Mouse (Mus musculus) kidney, embryonic 15.5 days (tissue): ENCODE measurements around the gene Tcam1. TPM values are rescaled to one million over a fixed set of nuclear protein-coding genes. Genes with fewer than 3 reads are reported as not detected.

Experiments used
- ATAC-seq: fragments of 200-750 bp; cut with Nextera tagmentation; replicated peaks from 2 replicates; pipeline ENCODE4 v1.8.0; 2017; ENCODE audit warnings: moderate TSS enrichment; ENCODE audit not compliant: low FRiP score
- H3K27ac ChIP-seq: fragments of 300-500 bp; sonication (generic); 2 replicates; pipeline ENCODE4 v1.5.1; 2015; ENCODE audit warnings: mild to moderate bottlenecking, inconsistent platforms
- H3K27me3 ChIP-seq: fragments of 300-500 bp; sonication (generic); 2 replicates; pipeline ENCODE4 v1.6.1; 2015; ENCODE audit warnings: inconsistent platforms
- H3K36me3 ChIP-seq: fragments of 300-500 bp; sonication (generic); 2 replicates; pipeline ENCODE4 v1.6.1; 2015; ENCODE audit warnings: inconsistent platforms
- H3K4me1 ChIP-seq: fragments of 300-500 bp; sonication (generic); 2 replicates; pipeline ENCODE4 v1.6.1; 2015; ENCODE audit warnings: inconsistent platforms
- H3K4me2 ChIP-seq: fragments of 300-500 bp; sonication (generic); 2 replicates; pipeline ENCODE4 v1.6.1; 2015; ENCODE audit warnings: moderate library complexity, mild to moderate bottlenecking, inconsistent platforms
- H3K4me3 ChIP-seq: fragments of 300-500 bp; sonication (generic); replicated peaks from 2 replicates; pipeline ENCODE4 v1.5.1; 2015; ENCODE audit warnings: mild to moderate bottlenecking, inconsistent platforms
- H3K9ac ChIP-seq: fragments of 300-500 bp; sonication (generic); 2 replicates; pipeline ENCODE4 v1.6.1; 2015; ENCODE audit warnings: mild to moderate bottlenecking, inconsistent platforms
- H3K9me3 ChIP-seq: fragments of 300-500 bp; sonication (generic); replicated peaks from 2 replicates; pipeline ENCODE4 v1.6.1; 2016; ENCODE audit warnings: inconsistent platforms
- WGBS: fragments of 180-500 bp; shearing (Covaris S2); methylation state at CpG from one replicate; pipeline ENCODE4 v1.1.7; 2015; ENCODE audit warnings: mixed read lengths; 5-methylcytosine and 5-hydroxymethylcytosine counted together
- polyA plus RNA-seq: library from polyadenylated mRNA; unstranded; fragments of >200 nt; fragmentation: Nextera tagmentation; extraction: Ambion mirVana; gene quantifications from 2 replicates; pipeline ENCODE4 v1.2.1, GENCODE M21; 2015

The Tcam1 gene
- polyA plus RNA-seq, 1 experiment from 2014 or later: 0.65 TPM

- WGBS: 88% methylated on average over 9 of the region's 9 CpGs
- no peak overlapping the region for H3K4me2 ChIP-seq
Measured at GRCm38 (mm10) chr11:106306758-106307157, 30.3 kb downstream of the Tcam1 start.

DNA sequence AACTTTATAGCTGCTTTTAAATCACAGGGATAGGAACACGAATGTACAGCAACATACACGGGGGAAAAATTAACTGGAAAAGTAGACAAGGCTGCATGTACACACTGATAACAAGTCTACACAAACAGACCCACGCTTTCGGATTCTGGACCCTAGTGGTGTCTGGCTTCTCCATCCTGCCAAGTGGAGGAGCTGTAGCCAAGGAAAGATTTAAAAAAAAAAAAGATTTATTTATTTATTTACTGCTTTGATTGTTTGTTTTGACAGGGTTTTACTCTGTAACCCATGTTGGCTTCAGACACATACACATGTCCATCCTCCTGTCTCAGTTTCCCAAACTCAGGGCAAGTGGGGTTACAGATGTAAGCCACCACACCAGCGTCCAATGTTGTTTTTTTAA lies 31.0 kb downstream of the Tcam1 start:
- WGBS: 41% methylated on average over 5 of the region's 5 CpGs

More at GRCm38 (mm10) chr11:106306758-106307157, 30.3 kb downstream of the Tcam1 start:
- no peak overlapping the region for H3K27ac ChIP-seq
- H3K9ac ChIP-seq: no peak overlapping the region
- H3K27me3 ChIP-seq: no peaks in the 10 kb centered on the region
- H3K36me3 ChIP-seq: no peaks in the 10 kb centered on the region
- peaks cover 24% of the 10 kb centered on the region for H3K4me1 ChIP-seq
- no peak overlapping the region for H3K4me3 ChIP-seq
- no peaks in the 10 kb centered on the region for H3K9me3 ChIP-seq
- no peak for ATAC-seq

GRCm38 (mm10) chr11:106308162-106308561 lies 31.7 kb downstream of the Tcam1 start:
- Histone ChIP-seq H3K9me3 (no peaks in the 10 kb centered on the region), H3K27me3 (no peaks in the 10 kb centered on the region), H3K36me3 (no peaks in the 10 kb centered on the region), H3K4me2 (peak overlapping the region; percentile 32), H3K4me1 (peaks cover 26% of the 10 kb centered on the region), H3K9ac (no peak overlapping the region), H3K27ac (peak overlapping the region; percentile 70), H3K4me3 (no peak overlapping the region)
- 45% methylated on average over 11 of the region's 11 CpGs for WGBS
- 0 out of 2 replicates have a peak, but pooled peaks have one; percentile 23 for ATAC-seq

More for the DNA sequence above, 31.0 kb downstream of the Tcam1 start:
- peaks cover 24% of the 10 kb centered on the region for H3K4me1 ChIP-seq
- no peaks in the 10 kb centered on the region for H3K9me3 ChIP-seq
- peak overlapping the region; percentile 70; the same call in 1 of the 2 replicates for H3K27ac ChIP-seq
- no peak for ATAC-seq
- no peak overlapping the region for H3K4me3 ChIP-seq
- H3K4me2 ChIP-seq: no peak overlapping the region
- H3K9ac ChIP-seq: no peak overlapping the region
- H3K36me3 ChIP-seq: no peaks in the 10 kb centered on the region
- H3K27me3 ChIP-seq: no peaks in the 10 kb centered on the region

- H3K4me2 ChIP-seq: no peak overlapping the region
- H3K4me3 ChIP-seq: no peak overlapping the region
- no peak overlapping the region for H3K27ac ChIP-seq
- no peaks in the 10 kb centered on the region for H3K36me3 ChIP-seq
- H3K27me3 ChIP-seq: no peaks in the 10 kb centered on the region
- no peak for ATAC-seq
- peaks cover 45% of the 10 kb centered on the region for H3K4me1 ChIP-seq
- 73% methylated on average over 5 of the region's 5 CpGs for WGBS
- H3K9ac ChIP-seq: no peak overlapping the region
- H3K9me3 ChIP-seq: no peaks in the 10 kb centered on the region
Measured at GRCm38 (mm10) chr11:106310123-106310522, 33.7 kb downstream of the Tcam1 start.

GRCm38 (mm10) chr11:106313533-106313932 lies 37.1 kb downstream of the Tcam1 start:
- WGBS: 26% methylated on average over 5 of the region's 5 CpGs
- Histone ChIP-seq H3K4me2 (peak overlapping the region; percentile 36), H3K4me3 (no peak overlapping the region), H3K9ac (no peak overlapping the region), H3K9me3 (no peaks in the 10 kb centered on the region), H3K4me1 (peaks cover 28% of the 10 kb centered on the region), H3K36me3 (no peaks in the 10 kb centered on the region), H3K27me3 (no peaks in the 10 kb centered on the region), H3K27ac (peak overlapping the region; percentile 70)
- peak; percentile 62 for ATAC-seq

GRCm38 (mm10) chr11:106314333-106314812 lies 37.9 kb downstream of the Tcam1 start, which contains the start of gene Cd79b:
Cd79b (minus strand) TSS chr11:106314762.
- no peak within 1 kb of the TSS for H3K9ac ChIP-seq
- no peak; the same call in 1 of the 2 replicates for ATAC-seq

DNA sequence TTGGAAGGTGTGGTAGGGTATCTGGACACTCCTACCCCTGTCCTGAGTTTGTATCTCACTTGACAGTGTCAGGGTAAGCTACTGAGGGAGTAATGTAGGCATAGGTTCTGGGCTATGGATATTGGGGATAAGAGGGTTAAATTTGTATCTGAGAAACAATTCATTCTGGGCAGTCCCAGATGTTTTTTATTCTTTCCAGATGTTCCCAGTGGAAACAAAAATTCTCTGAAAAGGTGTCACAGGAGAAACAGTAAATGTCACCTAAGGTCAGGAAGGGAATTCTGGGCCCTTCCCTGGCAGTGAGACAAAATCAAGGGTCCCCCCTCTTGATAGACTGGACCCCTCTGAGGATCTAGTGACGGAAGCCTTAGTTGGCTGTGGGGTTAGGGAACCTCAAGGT lies 39.9 kb downstream of the Tcam1 start:
- WGBS: 60% methylated on average over 1 of the region's 1 CpGs
- ATAC-seq: no peak
- no peaks in the 10 kb centered on the region for H3K9me3 ChIP-seq

More at GRCm38 (mm10) chr11:106314333-106314812, 37.9 kb downstream of the Tcam1 start, which contains the start of gene Cd79b:
- H3K27ac ChIP-seq: peak within 1 kb of the TSS; percentile 70
- H3K4me3 ChIP-seq: no peak within 1 kb of the TSS
- H3K4me2 ChIP-seq: peak within 1 kb of the TSS; percentile 36
- WGBS: 24% methylated on average over 9 of the region's 9 CpGs
- H3K36me3 ChIP-seq: no peaks in the 10 kb centered on the region
- H3K27me3 ChIP-seq: no peaks in the 10 kb centered on the region
- no peaks in the 10 kb centered on the region for H3K9me3 ChIP-seq
- peaks cover 36% of the 10 kb centered on the region for H3K4me1 ChIP-seq

GRCm38 (mm10) chr11:106317801-106318200 lies 41.3 kb downstream of the Tcam1 start:
- Histone ChIP-seq H3K4me3 (no peak overlapping the region), H3K4me2 (no peak overlapping the region), H3K4me1 (peaks cover 39% of the 10 kb centered on the region), H3K9me3 (no peaks in the 10 kb centered on the region), H3K27ac (no peak overlapping the region), H3K27me3 (no peaks in the 10 kb centered on the region), H3K36me3 (no peaks in the 10 kb centered on the region), H3K9ac (no peak overlapping the region)
- WGBS: 89% methylated on average over 7 of the region's 7 CpGs
- no peak for ATAC-seq

More for the DNA sequence above, 39.9 kb downstream of the Tcam1 start:
- Histone ChIP-seq H3K9ac (no peak overlapping the region), H3K27ac (no peak overlapping the region), H3K4me2 (no peak overlapping the region), H3K4me1 (peaks cover 39% of the 10 kb centered on the region), H3K4me3 (no peak overlapping the region), H3K36me3 (no peaks in the 10 kb centered on the region), H3K27me3 (no peaks in the 10 kb centered on the region)

- no peaks in the 10 kb centered on the region for H3K36me3 ChIP-seq
- peaks cover 31% of the 10 kb centered on the region for H3K4me1 ChIP-seq
- no peak overlapping the region for H3K9ac ChIP-seq
- no peak overlapping the region for H3K4me3 ChIP-seq
- H3K27me3 ChIP-seq: no peaks in the 10 kb centered on the region
- no peak for ATAC-seq
- H3K27ac ChIP-seq: peak overlapping the region; percentile 24
- WGBS: 65% methylated on average over 21 of the region's 21 CpGs
- H3K9me3 ChIP-seq: no peaks in the 10 kb centered on the region
- H3K4me2 ChIP-seq: no peak overlapping the region
Measured at GRCm38 (mm10) chr11:106318406-106319366, 42.2 kb downstream of the Tcam1 start.

GRCm38 (mm10) chr11:106324858-106325257 lies 48.4 kb downstream of the Tcam1 start:
- Histone ChIP-seq H3K9me3 (no peaks in the 10 kb centered on the region), H3K4me2 (peak overlapping the region; percentile 23), H3K27me3 (no peaks in the 10 kb centered on the region), H3K27ac (peak overlapping the region; percentile 88), H3K36me3 (no peaks in the 10 kb centered on the region), H3K9ac (no peak overlapping the region), H3K4me1 (peaks cover 39% of the 10 kb centered on the region), H3K4me3 (no peak overlapping the region)
- 28% methylated on average over 5 of the region's 5 CpGs for WGBS
- peak; percentile 74 for ATAC-seq

- peaks cover 39% of the 10 kb centered on the region for H3K4me1 ChIP-seq
- no peaks in the 10 kb centered on the region for H3K27me3 ChIP-seq
- ATAC-seq: peak; percentile 3; the same call in 1 of the 2 replicates
- H3K9ac ChIP-seq: no peak overlapping the region
- no peak overlapping the region for H3K4me3 ChIP-seq
- WGBS: 64% methylated on average over 8 of the region's 8 CpGs
- H3K36me3 ChIP-seq: no peaks in the 10 kb centered on the region
- no peak overlapping the region for H3K4me2 ChIP-seq
- H3K27ac ChIP-seq: peak overlapping the region; percentile 88
- no peaks in the 10 kb centered on the region for H3K9me3 ChIP-seq
Measured at GRCm38 (mm10) chr11:106325566-106326206, 49.2 kb downstream of the Tcam1 start.

GRCm38 (mm10) chr11:106326475-106326874 lies 50.0 kb downstream of the Tcam1 start:
- Histone ChIP-seq H3K27ac (no peak overlapping the region), H3K36me3 (no peaks in the 10 kb centered on the region), H3K27me3 (no peaks in the 10 kb centered on the region), H3K4me1 (peaks cover 39% of the 10 kb centered on the region), H3K4me2 (no peak overlapping the region), H3K9ac (no peak overlapping the region), H3K9me3 (no peaks in the 10 kb centered on the region), H3K4me3 (no peak overlapping the region)
- WGBS: 87% methylated on average over 8 of the region's 8 CpGs
- no peak for ATAC-seq
